Mouse (Mus musculus): ENCODE measurements around the gene Adap2. TPM values are rescaled to one million over a fixed set of nuclear protein-coding genes. Genes with fewer than 3 reads are reported as not detected.
"Not testable (repeated sequence)": the region's sequence is repeated elsewhere in the genome, so short reads cannot be mapped to it uniquely, and the experiment has no call there.

Adap2 gene
- 10 to 100 TPM in 1 of 2 experiments, 1 to 10 TPM in 1; 9.6 to 10.3 TPM for total RNA-seq (2021)
- long read RNA-seq, experiment 1, transcript Adap2-201 (11 exons, 1,785 nt) = major isoform, 6 of 9 reads
- long read RNA-seq, experiment 1, partial matches to known transcripts = 3 of 9 reads
- long read RNA-seq, experiment 1, other reads (novel, unspliced or antisense) = 0 of 9 reads
- long read RNA-seq, experiment 2 = 0 reads

GRCm38 (mm10) chr11:80153857-80154495 lies at the start of gene Adap2:
TSS of gene Adap2 (plus strand) at chr11:80154105.
- DNase-seq = peak; percentile 97

- no peak for DNase-seq
Measured at GRCm38 (mm10) chr11:80104407-80104806, 49.5 kb upstream of the Adap2 start.

DNA sequence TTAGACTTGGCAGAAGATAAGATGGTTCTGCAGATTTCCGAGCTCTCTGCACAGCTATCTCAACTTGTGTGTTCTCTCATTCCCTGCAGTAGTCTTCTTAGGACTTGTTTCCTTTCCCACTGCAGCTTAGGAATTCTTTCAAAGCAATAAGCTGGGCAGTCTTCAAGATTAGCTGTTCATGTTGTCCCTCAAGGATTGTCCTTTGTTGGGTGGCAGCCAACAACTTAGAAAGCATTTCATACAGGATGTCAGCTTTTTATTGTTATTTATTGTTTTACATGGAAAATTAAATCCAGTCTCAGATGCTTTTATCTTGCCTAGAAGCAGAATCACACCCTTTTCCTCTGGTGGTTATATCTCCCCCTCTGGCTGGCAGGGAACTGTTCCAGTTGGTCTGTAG lies 37.5 kb upstream of the Adap2 start:
- peak in 1 of 2 experiments; percentile 32 for DNase-seq

GRCm38 (mm10) chr11:80132050-80132449 lies 21.9 kb upstream of the Adap2 start:
- DNase-seq = no peak

GRCm38 (mm10) chr11:80134744-80135143 lies 19.2 kb upstream of the Adap2 start:
- DNase-seq = no peak

DNA sequence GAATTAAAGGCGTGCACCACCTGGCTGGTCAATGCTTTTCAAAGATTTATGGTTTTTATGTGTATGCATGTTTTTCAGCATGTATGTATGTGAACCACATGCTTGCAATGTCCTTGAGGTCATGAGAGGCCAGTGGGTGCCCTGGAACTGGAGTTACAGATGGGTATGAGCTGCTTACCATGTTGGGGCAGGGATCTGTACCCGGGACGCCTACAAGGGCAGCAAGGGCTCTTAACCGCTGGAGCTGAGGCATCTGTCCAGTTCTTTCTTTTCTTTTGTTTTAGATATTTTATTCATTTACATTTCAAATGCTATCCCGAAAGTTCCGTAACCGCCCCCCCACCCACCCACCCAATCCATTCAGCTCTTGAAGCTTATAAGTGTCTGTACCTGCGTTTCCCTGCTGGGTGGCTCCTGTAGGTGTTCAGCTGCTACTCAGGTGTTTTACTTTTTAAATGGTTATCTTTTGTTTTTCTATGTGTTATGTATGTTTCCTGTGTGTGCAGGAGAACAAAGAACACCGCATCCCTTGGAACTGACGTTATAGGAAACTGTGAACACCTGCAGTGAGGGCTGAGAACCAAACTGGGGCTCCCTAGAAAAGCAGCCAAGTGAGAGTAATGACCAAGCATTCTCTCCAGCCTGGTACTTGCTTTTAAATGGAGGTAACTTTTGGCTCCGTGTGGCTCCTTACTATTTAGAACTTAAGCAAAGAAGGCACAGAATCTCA lies 17.8 kb upstream of the Adap2 start:
- DNase-seq = no peak

GRCm38 (mm10) chr11:80136786-80137185 lies 17.1 kb upstream of the Adap2 start:
- peak; percentile 35 to 51 for DNase-seq

GRCm38 (mm10) chr11:80137773-80138172 lies 16.1 kb upstream of the Adap2 start:
- no peak for DNase-seq

DNA sequence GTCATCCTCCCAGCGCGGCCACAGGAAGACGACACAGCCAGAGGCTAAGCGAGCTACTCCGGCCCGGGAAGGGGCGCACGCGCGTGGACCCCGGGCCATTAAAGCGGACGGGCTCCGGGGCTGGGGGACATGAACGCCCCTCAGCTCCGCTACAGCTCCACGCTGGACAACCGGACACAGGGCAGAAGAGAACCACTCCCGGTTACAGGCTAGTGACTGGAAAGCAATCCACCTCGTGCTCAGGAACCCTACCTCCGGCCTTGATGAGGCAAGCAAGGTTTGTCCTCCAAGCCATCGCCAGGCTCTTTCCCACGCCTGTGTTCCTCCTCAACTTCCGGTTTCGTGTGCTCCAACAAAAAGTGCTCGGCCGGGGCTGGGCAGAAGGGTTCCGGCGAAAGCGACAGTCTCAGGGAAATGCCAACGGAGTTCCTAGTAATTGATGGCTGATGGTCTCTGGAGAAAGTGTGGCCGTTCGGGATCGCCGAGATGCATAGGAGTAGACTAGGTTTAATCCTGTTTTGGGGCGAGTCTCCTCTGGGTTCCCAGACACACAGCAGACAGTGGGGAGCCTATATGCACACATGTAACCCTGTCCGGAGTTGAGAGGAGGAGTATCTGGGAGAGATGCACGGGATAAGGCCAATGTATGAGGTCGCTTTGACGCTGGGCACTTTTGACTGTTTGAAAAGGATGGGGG lies 11.9 kb upstream of the Adap2 start, which contains the start of gene Tefm:
TSS of gene Tefm (minus strand) at position 351 of the 697 bp plus-strand sequence.
- peak; percentile 85 to 87 for DNase-seq

DNA sequence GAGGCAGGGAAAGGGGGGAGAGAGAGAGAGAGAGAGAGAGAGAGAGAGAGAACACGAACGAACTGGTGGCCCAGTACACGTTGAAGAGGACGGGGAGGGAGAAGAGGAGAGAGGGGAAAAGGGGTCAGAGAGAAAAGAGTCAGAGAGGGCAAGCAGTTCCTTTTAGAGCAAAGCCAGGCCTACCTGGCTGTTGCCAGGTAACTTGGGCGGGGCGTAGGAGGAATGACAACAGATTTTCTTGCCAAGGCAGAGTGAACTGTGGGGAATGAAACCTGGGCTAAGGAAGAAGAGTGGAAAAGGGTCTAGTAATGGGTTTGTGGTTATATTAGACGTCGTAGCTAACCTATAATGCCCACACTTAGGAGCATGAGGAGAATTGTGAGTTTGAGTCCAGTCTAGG lies 11.0 kb upstream of the Adap2 start:
- DNase-seq = no peak

DNA sequence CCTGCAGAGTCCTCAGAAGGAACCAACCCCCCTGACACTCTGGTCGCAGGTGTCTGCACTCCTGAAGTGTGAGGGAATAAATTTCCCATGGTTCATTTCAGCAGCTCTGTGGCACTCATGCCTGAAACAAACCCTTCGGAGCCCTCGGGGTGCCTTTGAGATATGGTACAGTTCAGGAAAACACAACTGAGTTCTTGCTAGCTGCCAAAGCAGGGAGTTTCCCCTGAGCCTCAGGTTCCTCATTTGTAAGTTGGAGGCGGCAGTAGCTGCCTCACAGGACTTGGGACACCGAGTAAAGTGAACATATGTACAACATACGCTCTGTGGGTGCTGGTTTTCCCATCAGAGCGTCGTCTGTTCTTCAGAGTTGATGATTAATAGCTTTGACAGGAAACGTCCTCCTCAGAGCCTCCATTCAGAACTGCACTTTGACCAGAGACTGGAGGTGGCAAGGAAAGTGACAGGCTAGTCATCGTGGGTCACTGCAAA lies 8.1 kb upstream of the Adap2 start:
- no peak for DNase-seq

GRCm38 (mm10) chr11:80147748-80148147 lies 6.2 kb upstream of the Adap2 start:
- no peak for DNase-seq

DNA sequence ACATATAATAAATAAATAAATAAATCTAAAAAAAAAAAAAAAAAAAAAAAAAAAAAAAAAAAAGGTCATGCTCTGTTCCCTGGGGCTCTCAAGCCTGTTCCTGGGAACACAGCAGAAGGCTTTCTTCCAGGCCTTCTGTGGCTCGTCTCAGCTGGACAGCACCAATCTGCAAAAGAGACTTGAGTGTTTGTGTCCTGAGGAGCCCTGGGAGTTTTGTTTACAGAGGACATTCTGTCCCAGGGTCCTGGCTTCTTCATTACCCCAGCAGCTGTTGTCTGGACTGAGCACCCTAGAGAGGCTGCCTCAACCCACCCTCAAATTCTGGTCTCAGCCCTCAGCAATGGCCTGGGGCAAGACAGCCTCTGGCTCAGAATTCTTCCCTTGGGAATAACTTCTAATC lies 5.6 kb upstream of the Adap2 start:
- no peak for DNase-seq

- not testable (repeated sequence) for DNase-seq
Measured at GRCm38 (mm10) chr11:80148974-80149373, 4.9 kb upstream of the Adap2 start.

DNA sequence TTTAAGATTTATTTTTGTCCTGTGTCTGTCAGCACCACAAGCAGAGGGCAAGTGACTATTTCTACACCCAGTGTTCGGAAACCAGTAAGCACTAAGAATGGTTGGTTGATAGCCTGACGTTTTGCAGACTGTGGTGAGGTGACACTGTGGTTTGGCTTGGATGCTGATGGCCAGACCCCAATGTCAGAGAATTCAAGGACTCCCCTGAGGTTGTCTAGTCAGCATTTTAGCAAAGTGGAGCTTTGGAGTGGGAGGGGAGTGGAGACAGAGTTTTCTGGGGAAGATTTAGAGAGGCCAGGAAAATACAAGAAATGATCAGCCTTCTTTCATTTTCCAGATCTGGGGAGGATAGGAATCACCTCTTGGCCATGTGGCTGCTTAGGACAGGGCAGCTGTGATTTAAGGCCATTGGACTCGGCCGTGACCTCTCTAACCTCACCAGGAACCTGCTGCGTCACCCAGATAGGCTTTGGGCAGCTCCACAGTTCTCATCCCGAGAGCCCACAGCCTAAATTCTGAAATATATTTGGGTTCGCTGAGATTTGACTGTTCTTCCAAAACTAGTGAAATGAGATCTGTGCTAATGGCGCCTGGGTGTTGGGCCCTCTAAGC lies 4.4 kb upstream of the Adap2 start:
- peak in 1 of 2 experiments; percentile 43 for DNase-seq

DNA sequence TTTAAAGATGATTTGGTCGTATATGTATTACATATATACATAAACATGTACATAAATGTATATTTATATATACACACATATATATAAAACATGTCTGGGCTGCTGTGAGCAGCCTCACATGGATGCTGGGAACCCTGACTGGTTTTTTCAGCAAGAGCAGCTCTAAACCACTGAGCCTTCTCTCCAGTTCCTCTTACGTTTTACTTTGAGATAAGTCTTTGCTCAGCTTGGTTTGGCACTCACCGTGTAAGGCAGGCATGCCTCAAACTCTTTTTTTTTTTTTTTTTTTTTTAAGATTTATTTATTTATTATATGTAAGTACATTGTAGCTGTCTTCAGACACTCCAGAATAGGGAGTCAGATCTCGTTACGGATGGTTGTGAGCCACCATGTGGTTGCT lies 3.3 kb upstream of the Adap2 start:
- no peak for DNase-seq

DNA sequence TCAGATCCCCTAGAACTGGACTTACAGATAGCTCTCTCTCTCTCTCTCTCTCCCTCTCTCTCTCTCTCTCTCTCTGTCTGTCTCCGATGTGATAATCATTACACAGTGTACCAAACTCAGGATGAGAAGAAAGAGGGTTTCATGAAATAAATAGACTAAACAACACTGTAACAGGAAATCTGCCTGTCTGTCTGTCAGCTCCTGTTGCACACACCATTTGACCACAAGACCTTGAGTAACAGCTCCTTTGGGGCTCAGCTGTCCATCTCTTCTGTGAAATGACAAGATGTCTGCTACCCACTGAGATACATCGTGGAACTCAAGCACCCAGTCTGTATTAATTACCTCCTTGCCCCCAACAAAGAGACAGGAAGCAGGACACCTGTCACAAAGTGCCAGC lies 2.4 kb upstream of the Adap2 start:
- no peak for DNase-seq

DNA sequence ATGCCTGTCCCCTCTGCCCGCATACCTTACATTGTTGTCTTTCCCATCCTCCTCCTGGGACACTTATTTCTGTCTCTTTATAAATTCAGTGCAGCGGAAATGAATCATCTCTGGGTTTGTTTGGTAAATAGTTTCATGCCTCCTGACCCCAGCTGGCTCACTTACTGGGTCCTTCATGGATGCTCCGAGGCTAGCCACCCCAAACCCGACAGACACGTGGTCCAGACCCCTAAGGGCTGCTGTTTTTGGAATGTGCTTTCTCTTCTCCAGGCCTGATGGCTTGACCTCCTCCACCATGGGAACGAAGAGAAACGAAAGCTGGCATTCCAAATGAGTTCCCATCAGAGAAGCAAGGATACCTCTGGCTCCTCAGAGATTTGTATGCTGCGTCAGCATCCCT lies 1.5 kb upstream of the Adap2 start:
- no peak for DNase-seq

DNA sequence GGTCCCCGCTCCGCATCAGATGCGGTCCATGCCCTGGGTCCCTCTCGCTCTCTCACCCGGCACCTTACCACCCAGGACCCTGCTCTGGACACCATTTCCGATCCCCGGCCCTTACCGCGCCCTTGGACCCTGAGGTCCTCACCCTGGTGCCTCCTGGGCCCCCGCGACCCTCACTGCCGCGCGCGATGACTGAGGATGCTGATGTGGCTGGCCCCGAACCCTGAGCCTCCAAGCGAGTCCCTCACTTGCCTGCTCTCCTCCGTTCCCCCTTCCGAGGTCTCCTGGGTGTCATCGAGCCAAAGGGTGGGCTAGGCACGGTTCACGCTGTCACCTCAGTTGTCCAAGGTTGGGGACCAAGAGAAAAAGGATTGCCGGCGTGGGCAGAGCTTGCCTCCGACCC lies 596 bp downstream of the Adap2 start:
- no peak for DNase-seq

DNA sequence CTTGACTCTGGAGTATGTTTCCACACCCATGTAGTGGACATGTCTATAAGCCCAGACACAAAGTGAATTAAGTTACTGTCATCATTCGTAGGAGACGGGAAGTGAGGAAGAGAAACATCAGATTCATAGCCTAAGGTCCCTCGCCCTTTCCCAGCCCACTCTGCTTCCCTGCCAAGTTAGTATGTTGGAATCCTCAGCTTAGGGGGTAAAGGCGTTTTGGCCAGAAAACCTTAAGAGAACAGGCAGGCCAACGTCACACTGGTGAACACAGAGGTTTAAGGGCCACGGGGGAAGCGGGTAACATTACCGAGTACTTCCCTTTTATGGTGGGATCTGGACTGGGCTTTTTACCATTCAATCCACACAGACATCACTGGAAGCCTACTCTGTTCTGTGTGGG lies 1.6 kb downstream of the Adap2 start:
- DNase-seq = no peak

DNA sequence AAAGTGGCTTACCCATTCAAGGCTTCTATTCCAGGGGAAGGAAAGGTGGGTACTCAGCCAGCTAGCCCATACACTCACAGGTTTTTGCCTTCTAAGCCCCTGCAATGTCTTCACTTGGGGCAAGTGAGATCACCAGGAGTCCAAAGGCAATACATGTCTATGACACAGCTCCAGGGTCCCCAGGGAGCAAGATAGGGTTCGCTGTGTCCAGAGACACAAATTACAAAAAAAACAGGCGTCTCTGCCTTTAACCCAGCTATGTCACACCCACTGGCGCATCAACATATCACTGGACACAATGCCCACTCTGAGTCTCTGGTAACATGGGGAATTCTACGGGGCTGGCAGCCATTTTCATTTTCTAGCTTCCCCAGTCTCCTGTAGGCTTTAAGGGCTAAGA lies 2.1 kb downstream of the Adap2 start:
- no peak for DNase-seq

GRCm38 (mm10) chr11:80156841-80157240 lies 2.9 kb downstream of the Adap2 start:
- no peak for DNase-seq
